Mouse (Mus musculus) liver, embryonic 11.5 days (tissue): Measurements from ENCODE around the gene Gle1. TPM values are rescaled to one million over a fixed set of nuclear protein-coding genes. Genes with fewer than 3 reads are reported as not detected.
"Not testable (repeated sequence)": the region's sequence is repeated elsewhere in the genome, so short reads cannot be mapped to it uniquely, and the experiment has no call there.

Experiments used
- ATAC-seq: fragments of 200-750 bp; cut with Nextera tagmentation; replicated peaks from 2 replicates; pipeline ENCODE4 v1.8.0; 2017; ENCODE audit warnings: moderate number of reproducible peaks, mild to moderate bottlenecking, moderate TSS enrichment, moderate library complexity; ENCODE audit not compliant: low FRiP score
- DNase-seq: peaks from one replicate; pipeline ENCODE4 v3.0.0-alpha.2; 2017; ENCODE audit warnings: low spot score
- H3K27ac ChIP-seq: fragments of 300-500 bp; sonication (generic); 2 replicates; pipeline ENCODE4 v1.5.1; 2014; ENCODE audit warnings: mild to moderate bottlenecking, low read depth, low read length, control low read depth
- H3K27me3 ChIP-seq: fragments of 300-500 bp; sonication (generic); replicated peaks from 2 replicates; pipeline ENCODE4 v1.6.1; 2014; ENCODE audit warnings: low read length, mixed read lengths; ENCODE audit not compliant: control insufficient read depth, insufficient read depth
- H3K36me3 ChIP-seq: fragments of 300-500 bp; sonication (generic); 2 replicates; pipeline ENCODE4 v1.6.1; 2014; ENCODE audit warnings: mild to moderate bottlenecking, low read length, moderate library complexity, mixed read lengths; ENCODE audit not compliant: control insufficient read depth, insufficient read depth
- H3K4me1 ChIP-seq: fragments of 300-500 bp; sonication (generic); replicated peaks from 2 replicates; pipeline ENCODE4 v1.6.1; 2014; ENCODE audit warnings: low read length, mixed read lengths; ENCODE audit not compliant: control insufficient read depth, insufficient read depth
- H3K4me2 ChIP-seq: fragments of 300-500 bp; sonication (generic); 2 replicates; pipeline ENCODE4 v1.6.1; 2014; ENCODE audit warnings: mild to moderate bottlenecking, control low read depth, moderate library complexity
- H3K4me3 ChIP-seq: fragments of 300-500 bp; sonication (generic); 2 replicates; pipeline ENCODE4 v1.5.1; 2014; ENCODE audit warnings: low read depth, low read length, control low read depth
- H3K9ac ChIP-seq: fragments of 300-500 bp; sonication (generic); 2 replicates; pipeline ENCODE4 v1.6.1; 2014; ENCODE audit warnings: low read depth, low read length, control low read depth
- H3K9me3 ChIP-seq: fragments of 300-500 bp; sonication (generic); 2 replicates; pipeline ENCODE4 v1.6.1; 2016; ENCODE audit warnings: low read length, inconsistent platforms, mixed read lengths; ENCODE audit not compliant: control insufficient read depth
- WGBS: fragments of 180-500 bp; shearing (Covaris S2); extraction: QIAGEN DNeasy Blood & Tissue Kit; methylation state at CpG from one replicate; pipeline ENCODE4 v1.1.7; 2014; 5-methylcytosine and 5-hydroxymethylcytosine counted together
- polyA plus RNA-seq: library from polyadenylated mRNA; unstranded; fragments of >200 nt; fragmentation: Nextera tagmentation; extraction: Ambion mirVana; gene quantifications from 2 replicates; pipeline ENCODE4 v1.2.1, GENCODE M21; 2014

The Gle1 gene
- polyA plus RNA-seq = 58.0 and 62.8 TPM in 2 replicates

- peak; percentile 93 for ATAC-seq
- peaks cover 4% of the 10 kb centered on the region for H3K4me1 ChIP-seq
Observed at GRCm38 (mm10) chr2:29934906-29935599, at the start of gene Gle1. TSS of gene Gle1 (plus strand) at chr2:29935426.

GRCm38 (mm10) chr2:29886659-29887292 is 48.5 kb upstream of the Gle1 start:
- H3K4me2 ChIP-seq, H3K27ac ChIP-seq, H3K36me3 ChIP-seq, H3K27me3 ChIP-seq, H3K9ac ChIP-seq, H3K9me3 ChIP-seq, ATAC-seq, DNase-seq, H3K4me3 ChIP-seq: not testable (repeated sequence)
- H3K4me1 ChIP-seq = peaks cover 11% of the 10 kb centered on the region
- 71% methylated on average over 9 of the region's 9 CpGs for WGBS

More at GRCm38 (mm10) chr2:29934906-29935599, at the start of gene Gle1:
- H3K4me3 ChIP-seq = peak within 1 kb of the TSS; percentile 92
- peak within 1 kb of the TSS; percentile 81 for H3K27ac ChIP-seq
- DNase-seq = peak; percentile 98
- WGBS = 2% methylated on average over 44 of the region's 44 CpGs
- peak within 1 kb of the TSS; percentile 79 for H3K9ac ChIP-seq
- no peaks in the 10 kb centered on the region for H3K27me3 ChIP-seq
- no peaks in the 10 kb centered on the region for H3K9me3 ChIP-seq
- H3K36me3 ChIP-seq = no peaks in the 10 kb centered on the region
- H3K4me2 ChIP-seq = peak within 1 kb of the TSS; percentile 58

- peak within 1 kb of the TSS; percentile 81 for H3K27ac ChIP-seq
- H3K9me3 ChIP-seq = no peaks in the 10 kb centered on the region
- H3K4me1 ChIP-seq = peaks cover 11% of the 10 kb centered on the region
- DNase-seq = peak; percentile 100
- peaks cover 24% of the 10 kb centered on the region; the same call in 1 of the 2 replicates for H3K36me3 ChIP-seq
- ATAC-seq = peak; percentile 88
- no peaks in the 10 kb centered on the region for H3K27me3 ChIP-seq
- peak within 1 kb of the TSS; percentile 82 for H3K4me3 ChIP-seq
- WGBS = 2% methylated on average over 70 of the region's 70 CpGs
- H3K9ac ChIP-seq = peak within 1 kb of the TSS; percentile 91
- peak within 1 kb of the TSS; percentile 89 for H3K4me2 ChIP-seq
Observed at GRCm38 (mm10) chr2:29889066-29889944, 45.9 kb upstream of the Gle1 start, which contains the start of gene Odf2. TSS of gene Odf2 (plus strand) at chr2:29889221.

GRCm38 (mm10) chr2:29889991-29890833 is 45.0 kb upstream of the Gle1 start:
- H3K27ac ChIP-seq = peak overlapping the region; percentile 81

GRCm38 (mm10) chr2:29891773-29892172 is 43.5 kb upstream of the Gle1 start:
- no peaks in the 10 kb centered on the region for H3K9me3 ChIP-seq
- ATAC-seq (no peak), DNase-seq (no peak)
- H3K9ac ChIP-seq = peak overlapping the region; percentile 91; the same call in 1 of the 2 replicates
- 97% methylated on average over 6 of the region's 6 CpGs for WGBS
- H3K27ac ChIP-seq = no peak overlapping the region
- no peaks in the 10 kb centered on the region for H3K27me3 ChIP-seq
- peaks cover 44% of the 10 kb centered on the region for H3K36me3 ChIP-seq
- no peak overlapping the region for H3K4me3 ChIP-seq
- H3K4me2 ChIP-seq = no peak overlapping the region; the same call in 1 of the 2 replicates
- peaks cover 11% of the 10 kb centered on the region for H3K4me1 ChIP-seq

More at GRCm38 (mm10) chr2:29889991-29890833, 45.0 kb upstream of the Gle1 start:
- peak overlapping the region; percentile 82 for H3K4me3 ChIP-seq
- peak; percentile 94 for DNase-seq
- peak overlapping the region; percentile 87 for H3K4me2 ChIP-seq
- peaks cover 11% of the 10 kb centered on the region for H3K4me1 ChIP-seq
- H3K9me3 ChIP-seq = no peaks in the 10 kb centered on the region
- WGBS = under 1% methylated on average over 60 of the region's 61 CpGs
- peak; percentile 93 for ATAC-seq
- peak overlapping the region; percentile 91 for H3K9ac ChIP-seq
- H3K27me3 ChIP-seq = no peaks in the 10 kb centered on the region
- H3K36me3 ChIP-seq = peaks cover 31% of the 10 kb centered on the region

- no peak overlapping the region for H3K4me2 ChIP-seq
- WGBS = 100% methylated on average over 1 of the region's 1 CpGs
- H3K27me3 ChIP-seq = no peaks in the 10 kb centered on the region
- H3K9ac ChIP-seq = no peak overlapping the region
- H3K9me3 ChIP-seq = no peaks in the 10 kb centered on the region
- H3K4me3 ChIP-seq = no peak overlapping the region
- no peak for DNase-seq
- no peak overlapping the region for H3K27ac ChIP-seq
- ATAC-seq = no peak
- H3K4me1 ChIP-seq = peaks cover 5% of the 10 kb centered on the region
- peaks cover 78% of the 10 kb centered on the region for H3K36me3 ChIP-seq
Observed at GRCm38 (mm10) chr2:29896071-29896470, 39.2 kb upstream of the Gle1 start.

- DNase-seq = no peak
- peaks cover 83% of the 10 kb centered on the region for H3K36me3 ChIP-seq
- no peak overlapping the region for H3K27ac ChIP-seq
- no peak overlapping the region for H3K4me3 ChIP-seq
- ATAC-seq = no peak
- no peaks in the 10 kb centered on the region for H3K27me3 ChIP-seq
- H3K4me1 ChIP-seq = no peaks in the 10 kb centered on the region
- no peaks in the 10 kb centered on the region for H3K9me3 ChIP-seq
- no peak overlapping the region for H3K4me2 ChIP-seq
- 92% methylated on average over 2 of the region's 2 CpGs for WGBS
- no peak overlapping the region for H3K9ac ChIP-seq
Observed at GRCm38 (mm10) chr2:29897366-29897765, 37.9 kb upstream of the Gle1 start.
